Mouse (Mus musculus) limb, embryonic 12.5 days (tissue): ENCODE measurements around the gene Rnf187. TPM values are rescaled to one million over a fixed set of nuclear protein-coding genes. Genes with fewer than 3 reads are reported as not detected.
A peak's percentile ranks its signal among the peaks of the same experiment; 100 is the strongest.

Source experiments
- ATAC-seq: fragments of 200-750 bp; cut with Nextera tagmentation; 2 replicates; pipeline ENCODE4 v1.8.0; 2017; ENCODE audit warnings: low read depth, moderate TSS enrichment; ENCODE audit not compliant: insufficient number of reproducible peaks, insufficient read depth, low FRiP score, low TSS enrichment
- H3K27ac ChIP-seq: fragments of 300-500 bp; sonication (generic); 2 replicates; pipeline ENCODE4 v1.5.1; 2016; ENCODE audit warnings: mild to moderate bottlenecking, moderate library complexity
- H3K27me3 ChIP-seq: fragments of 300-500 bp; sonication (generic); 2 replicates; pipeline ENCODE4 v1.6.1; 2016; ENCODE audit warnings: mild to moderate bottlenecking, moderate library complexity
- H3K36me3 ChIP-seq: fragments of 300-500 bp; sonication (generic); 2 replicates; pipeline ENCODE4 v1.6.1; 2016; ENCODE audit warnings: mild to moderate bottlenecking, moderate library complexity
- H3K4me1 ChIP-seq: fragments of 300-500 bp; sonication (generic); replicated peaks from 2 replicates; pipeline ENCODE4 v1.6.1; 2016
- H3K4me2 ChIP-seq: fragments of 300-500 bp; sonication (generic); 2 replicates; pipeline ENCODE4 v1.6.1; 2016; ENCODE audit warnings: mild to moderate bottlenecking, moderate library complexity
- H3K4me3 ChIP-seq: fragments of 300-500 bp; sonication (generic); replicated peaks from 2 replicates; pipeline ENCODE4 v1.5.1; 2016; ENCODE audit warnings: mild to moderate bottlenecking
- H3K9ac ChIP-seq: fragments of 300-500 bp; sonication (generic); replicated peaks from 2 replicates; pipeline ENCODE4 v1.6.1; 2016; ENCODE audit warnings: mild to moderate bottlenecking, moderate library complexity
- H3K9me3 ChIP-seq: fragments of 300-500 bp; sonication (generic); 2 replicates; pipeline ENCODE4 v1.6.1; 2016; ENCODE audit warnings: mild to moderate bottlenecking, moderate library complexity
- WGBS: fragments of 180-500 bp; shearing (Covaris S2); methylation state at CpG from one replicate; pipeline ENCODE4 v1.1.7; 2016; 5-methylcytosine and 5-hydroxymethylcytosine counted together
- polyA plus RNA-seq: library from polyadenylated mRNA; unstranded; fragments of >200 nt; fragmentation: Nextera tagmentation; extraction: Ambion mirVana; gene quantifications from 2 replicates; pipeline ENCODE4 v1.2.1, GENCODE M21; 2016

The Rnf187 gene
- polyA plus RNA-seq, 1 experiment from 2014 or later: 315 TPM

DNA sequence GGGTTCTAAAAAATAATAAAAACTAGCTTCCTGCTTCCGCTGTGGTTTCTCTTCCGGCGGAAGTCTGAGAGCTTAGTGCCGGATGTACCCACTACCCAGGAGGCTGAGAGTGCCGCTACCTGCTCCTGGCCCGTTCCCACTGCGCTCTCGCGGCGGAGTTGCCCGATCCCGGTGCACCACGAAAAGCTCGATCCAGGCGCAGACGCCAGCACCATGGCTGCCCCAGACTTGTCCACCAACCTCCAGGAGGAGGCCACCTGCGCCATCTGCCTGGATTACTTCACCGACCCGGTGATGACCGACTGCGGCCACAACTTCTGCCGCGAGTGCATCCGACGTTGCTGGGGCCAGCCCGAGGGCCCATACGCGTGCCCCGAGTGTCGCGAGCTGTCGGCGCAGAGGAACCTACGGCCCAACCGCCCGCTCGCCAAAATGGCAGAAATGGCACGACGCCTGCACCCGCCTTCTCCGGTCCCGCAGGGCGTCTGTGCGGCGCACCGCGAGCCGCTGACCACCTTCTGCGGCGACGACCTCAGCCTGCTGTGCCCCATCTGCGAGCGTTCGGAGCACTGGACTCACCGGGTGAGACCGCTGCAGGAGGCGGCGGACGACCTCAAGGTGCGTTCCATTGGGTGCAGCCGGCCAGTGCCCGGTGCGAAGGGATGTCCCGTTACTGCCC, 39.5 kb upstream of the Rnf187 start, which contains the start of gene Trim11:
Gene Trim11 (plus strand): TSS at position 67 of the 679 bp plus-strand sequence.
- peak; percentile 79 for ATAC-seq
- Histone ChIP-seq H3K4me2 (peak within 1 kb of the TSS; percentile 95), H3K9me3 (no peaks in the 10 kb centered on the region), H3K4me1 (peaks cover 35% of the 10 kb centered on the region), H3K27ac (peak within 1 kb of the TSS; percentile 72), H3K27me3 (no peaks in the 10 kb centered on the region), H3K9ac (peak within 1 kb of the TSS; percentile 93), H3K4me3 (peak within 1 kb of the TSS; percentile 95), H3K36me3 (peaks cover 23% of the 10 kb centered on the region)
- WGBS: under 1% methylated on average over 64 of the region's 64 CpGs

DNA sequence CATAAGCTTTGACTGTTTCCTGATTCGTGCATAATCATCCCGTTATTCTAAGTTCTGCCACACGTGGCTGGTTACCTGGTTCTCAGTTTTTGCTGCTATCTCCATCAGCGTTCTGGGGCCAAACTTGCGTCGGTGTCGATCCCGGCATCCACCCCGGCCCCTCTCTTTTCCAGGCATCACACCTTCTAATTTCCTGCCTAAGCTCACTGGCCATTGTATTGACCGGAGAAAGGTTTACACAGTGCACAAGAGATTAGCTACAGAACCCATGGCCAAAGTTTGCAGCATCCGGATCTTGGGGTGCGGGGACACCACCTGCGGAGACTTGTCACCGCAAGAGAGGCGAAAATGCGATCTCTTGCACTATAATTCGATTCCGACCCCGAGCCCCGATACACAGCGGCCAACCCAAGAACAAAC, 38.9 kb upstream of the Rnf187 start:
- peak overlapping the region; percentile 95 for H3K4me2 ChIP-seq
- no peaks in the 10 kb centered on the region for H3K9me3 ChIP-seq
- H3K4me3 ChIP-seq: peak overlapping the region; percentile 95
- WGBS: under 1% methylated on average over 21 of the region's 21 CpGs
- peak overlapping the region; percentile 93 for H3K9ac ChIP-seq
- peaks cover 35% of the 10 kb centered on the region for H3K4me1 ChIP-seq
- peaks cover 18% of the 10 kb centered on the region for H3K36me3 ChIP-seq
- ATAC-seq: no peak
- no peaks in the 10 kb centered on the region for H3K27me3 ChIP-seq
- peak overlapping the region; percentile 72 for H3K27ac ChIP-seq

DNA sequence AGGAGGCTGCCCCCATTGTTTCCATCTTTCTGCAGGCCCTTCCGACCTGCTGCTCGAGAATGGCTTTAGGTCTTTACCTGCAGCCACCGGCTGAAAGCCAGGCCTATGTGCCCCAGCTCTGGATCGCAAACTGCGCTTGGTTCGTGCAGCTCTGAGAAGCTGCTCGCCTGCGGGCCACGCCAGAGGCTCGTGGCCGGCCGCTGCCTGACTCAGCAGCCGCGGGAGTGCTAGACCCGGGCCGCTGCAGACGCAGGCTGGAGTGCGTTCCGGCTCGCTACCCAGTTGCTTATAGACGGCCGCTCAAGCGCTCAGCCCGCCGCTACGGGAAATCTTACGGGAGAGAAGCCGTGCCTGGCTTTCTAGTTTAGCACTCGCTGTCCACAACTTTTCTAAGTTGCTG, 38.4 kb upstream of the Rnf187 start:
- Histone ChIP-seq H3K27me3 (no peaks in the 10 kb centered on the region), H3K27ac (peak overlapping the region; percentile 72), H3K4me3 (peak overlapping the region; percentile 95), H3K4me2 (peak overlapping the region; percentile 95), H3K9me3 (no peaks in the 10 kb centered on the region), H3K36me3 (peaks cover 18% of the 10 kb centered on the region), H3K4me1 (peaks cover 35% of the 10 kb centered on the region), H3K9ac (peak overlapping the region; percentile 93)
- ATAC-seq: no peak
- WGBS: under 1% methylated on average over 29 of the region's 29 CpGs

DNA sequence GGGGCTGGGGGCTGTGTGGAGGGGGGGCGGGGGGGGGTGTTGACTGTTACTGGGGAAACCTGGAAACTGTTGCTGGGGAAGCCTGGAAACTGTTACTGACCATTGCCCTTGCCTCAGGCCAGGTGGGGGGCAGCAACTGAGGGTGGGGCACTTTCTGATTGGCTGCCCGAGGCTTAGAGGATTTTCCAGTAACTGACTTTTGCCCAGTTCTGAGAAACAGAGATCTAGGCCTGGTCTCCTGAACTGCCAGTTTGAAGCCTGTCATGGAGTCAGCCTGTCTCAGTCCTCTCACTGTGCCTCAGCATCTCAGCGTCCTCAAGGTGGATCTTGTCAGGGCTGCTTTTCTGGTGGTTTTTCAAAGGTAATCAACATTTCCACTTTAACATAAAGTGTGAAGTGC, 35.7 kb upstream of the Rnf187 start:
- H3K4me2 ChIP-seq: no peak overlapping the region
- peaks cover 39% of the 10 kb centered on the region for H3K36me3 ChIP-seq
- H3K27me3 ChIP-seq: no peaks in the 10 kb centered on the region
- H3K4me3 ChIP-seq: no peak overlapping the region
- WGBS: 81% methylated on average over 3 of the region's 3 CpGs
- H3K9me3 ChIP-seq: no peaks in the 10 kb centered on the region
- ATAC-seq: no peak
- H3K9ac ChIP-seq: no peak overlapping the region
- H3K4me1 ChIP-seq: peaks cover 13% of the 10 kb centered on the region
- no peak overlapping the region for H3K27ac ChIP-seq

DNA sequence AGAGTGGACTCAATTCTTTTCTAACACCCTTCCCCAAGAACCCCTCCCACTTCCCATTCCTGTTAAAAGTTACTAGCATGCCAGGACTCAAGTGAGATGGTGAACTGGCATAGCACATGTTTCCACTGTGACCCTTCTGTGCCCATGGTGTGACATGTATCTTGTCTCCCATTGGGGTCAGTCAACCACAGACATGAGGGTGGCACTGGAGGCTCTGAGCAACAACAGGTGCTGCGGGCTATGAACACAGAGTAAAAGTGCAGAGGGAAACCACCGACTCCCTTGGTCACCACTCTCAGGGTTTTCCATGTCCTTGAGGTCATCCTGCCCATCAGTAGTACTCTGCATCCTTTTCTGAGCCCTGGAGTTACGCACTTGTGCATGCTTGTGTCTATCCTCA, 33.1 kb upstream of the Rnf187 start:
- H3K4me2 ChIP-seq: no peak overlapping the region
- no peaks in the 10 kb centered on the region for H3K27me3 ChIP-seq
- H3K27ac ChIP-seq: no peak overlapping the region
- peaks cover 54% of the 10 kb centered on the region for H3K36me3 ChIP-seq
- ATAC-seq: no peak
- H3K9ac ChIP-seq: no peak overlapping the region
- 91% methylated on average over 3 of the region's 3 CpGs for WGBS
- H3K4me1 ChIP-seq: 0 out of 2 replicates have a peak, but pooled peaks cover under 1% of the 10 kb centered on the region
- H3K9me3 ChIP-seq: no peaks in the 10 kb centered on the region
- H3K4me3 ChIP-seq: no peak overlapping the region

DNA sequence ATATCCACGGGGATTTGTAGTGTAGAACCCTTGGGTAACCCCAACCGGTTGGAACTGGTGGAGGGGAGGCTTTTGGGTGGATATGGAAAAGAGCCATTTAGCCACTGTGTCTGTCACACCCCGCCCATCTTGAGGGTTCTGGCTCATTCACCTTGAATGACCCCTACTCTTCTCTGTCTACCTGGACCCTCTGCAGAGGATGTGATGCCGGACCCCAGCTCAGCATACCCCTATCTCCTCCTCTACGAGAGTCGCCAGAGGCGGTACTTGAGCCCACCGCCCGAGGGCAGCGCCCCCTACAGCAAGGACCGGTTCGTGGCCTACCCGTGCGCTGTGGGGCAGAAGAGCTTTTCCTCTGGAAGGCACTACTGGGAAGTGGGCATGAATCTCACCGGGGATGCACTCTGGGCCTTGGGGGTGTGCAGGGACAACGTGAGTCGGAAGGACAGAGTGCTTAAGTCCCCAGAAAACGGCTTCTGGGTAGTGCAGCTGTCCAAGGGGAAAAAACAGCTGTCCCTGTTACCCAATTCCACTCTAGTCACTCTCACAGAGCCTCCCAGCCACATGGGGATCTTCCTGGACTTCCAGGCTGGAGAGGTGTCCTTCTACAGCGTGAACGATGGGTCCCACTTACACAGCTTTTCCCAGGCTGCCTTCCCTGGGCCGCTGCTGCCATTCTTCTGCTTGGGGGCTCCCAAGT, 32.3 kb upstream of the Rnf187 start:
- Histone ChIP-seq H3K4me1 (no peaks in the 10 kb centered on the region), H3K27ac (no peak overlapping the region), H3K36me3 (peaks cover 54% of the 10 kb centered on the region), H3K27me3 (no peaks in the 10 kb centered on the region), H3K9ac (no peak overlapping the region), H3K9me3 (no peaks in the 10 kb centered on the region), H3K4me3 (no peak overlapping the region), H3K4me2 (no peak overlapping the region)
- 88% methylated on average over 21 of the region's 21 CpGs for WGBS
- ATAC-seq: no peak; the same call in 1 of the 2 replicates

DNA sequence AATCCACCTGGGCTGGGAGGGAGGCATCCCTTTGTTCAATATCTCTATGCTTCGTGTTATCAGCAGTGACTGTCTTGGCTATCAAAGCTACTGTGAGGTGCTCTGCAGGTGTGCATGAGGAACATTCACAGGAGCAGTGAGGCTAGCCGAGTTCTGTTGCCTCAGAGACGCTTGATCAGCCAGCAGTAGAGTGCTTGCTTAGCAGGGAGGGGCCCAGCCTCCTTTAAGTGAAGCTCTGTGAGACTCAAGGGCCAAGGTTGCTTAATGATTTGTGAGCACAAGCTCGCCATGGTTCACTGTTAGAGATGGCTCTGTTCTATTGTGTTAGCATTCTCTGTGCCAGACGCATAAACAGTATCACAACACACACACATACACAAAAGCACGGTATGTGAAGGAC, 30.9 kb upstream of the Rnf187 start:
- no peak overlapping the region for H3K4me2 ChIP-seq
- H3K27me3 ChIP-seq: no peaks in the 10 kb centered on the region
- no peak overlapping the region for H3K4me3 ChIP-seq
- no peak for ATAC-seq
- H3K27ac ChIP-seq: no peak overlapping the region
- no peak overlapping the region for H3K9ac ChIP-seq
- H3K36me3 ChIP-seq: peaks cover 52% of the 10 kb centered on the region
- no peaks in the 10 kb centered on the region for H3K4me1 ChIP-seq
- WGBS: 79% methylated on average over 6 of the region's 6 CpGs
- no peaks in the 10 kb centered on the region for H3K9me3 ChIP-seq

DNA sequence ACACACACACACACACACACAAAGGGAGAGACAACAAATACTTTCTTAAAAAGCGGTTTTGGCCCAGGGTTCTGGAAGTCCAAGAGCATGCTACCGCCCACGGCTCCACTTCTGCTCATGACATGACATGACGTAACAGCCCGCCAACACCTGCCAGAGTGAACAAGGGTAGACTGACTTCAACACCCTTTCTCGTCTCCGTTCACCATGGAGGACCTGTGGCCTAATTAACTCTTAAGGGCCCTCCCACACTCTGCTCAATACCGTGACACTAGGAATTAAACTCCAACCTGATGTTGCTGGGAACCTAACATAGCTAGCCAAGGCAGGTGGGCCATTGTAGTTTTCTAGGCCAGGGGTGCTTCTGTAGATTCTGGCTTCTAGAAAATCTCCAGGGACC, 30.3 kb upstream of the Rnf187 start:
- H3K36me3 ChIP-seq: peaks cover 46% of the 10 kb centered on the region
- WGBS: 85% methylated on average over 8 of the region's 8 CpGs
- peaks cover 4% of the 10 kb centered on the region; the same call in 1 of the 2 replicates for H3K27me3 ChIP-seq
- H3K9ac ChIP-seq: no peak overlapping the region
- ATAC-seq: no peak
- no peaks in the 10 kb centered on the region for H3K9me3 ChIP-seq
- no peak overlapping the region for H3K27ac ChIP-seq
- no peaks in the 10 kb centered on the region for H3K4me1 ChIP-seq
- no peak overlapping the region for H3K4me2 ChIP-seq
- no peak overlapping the region for H3K4me3 ChIP-seq

DNA sequence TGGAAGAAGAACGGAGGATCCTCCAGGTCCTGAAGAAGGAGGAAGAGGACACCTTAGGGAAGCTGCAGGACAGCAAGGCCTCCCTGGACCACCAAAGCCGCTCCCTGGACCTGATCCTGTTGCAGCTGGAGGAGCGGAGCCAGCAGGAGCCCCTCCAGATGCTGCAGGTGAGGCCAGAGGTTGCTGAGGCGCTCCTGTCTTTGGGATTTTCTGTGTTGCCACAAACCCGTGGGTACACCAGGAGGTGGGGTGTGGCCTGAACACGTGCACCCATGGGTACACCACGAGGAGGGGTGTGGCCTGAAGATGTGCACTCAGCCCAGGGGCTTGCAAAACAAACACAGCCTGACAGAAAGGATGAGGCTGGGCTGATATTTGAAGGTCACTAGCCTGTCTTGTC, 29.8 kb upstream of the Rnf187 start:
- WGBS: 88% methylated on average over 7 of the region's 7 CpGs
- Histone ChIP-seq H3K4me1 (no peaks in the 10 kb centered on the region), H3K4me2 (no peak overlapping the region), H3K36me3 (peaks cover 46% of the 10 kb centered on the region), H3K27ac (no peak overlapping the region), H3K9me3 (no peaks in the 10 kb centered on the region), H3K4me3 (no peak overlapping the region), H3K27me3 (peaks cover 9% of the 10 kb centered on the region), H3K9ac (no peak overlapping the region)
- no peak for ATAC-seq

DNA sequence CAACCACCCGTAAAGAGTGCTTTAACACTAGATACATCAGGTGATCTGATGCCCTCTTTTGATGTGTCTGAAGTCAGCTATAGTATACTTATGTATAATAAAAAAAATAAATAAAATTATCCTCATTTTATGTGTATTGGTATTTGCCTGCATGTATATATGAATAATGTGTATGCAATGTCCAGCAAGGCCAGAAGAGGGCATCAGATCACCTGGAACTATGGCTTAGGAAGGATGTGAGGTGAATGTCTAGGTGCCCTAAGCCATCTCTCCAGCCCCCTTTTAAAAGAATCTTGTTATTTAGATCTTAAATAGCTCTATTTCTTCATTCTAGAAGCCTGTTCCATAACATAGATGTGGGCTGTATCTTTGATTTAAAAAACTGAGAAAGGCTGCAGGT, 28.6 kb upstream of the Rnf187 start:
- no peaks in the 10 kb centered on the region for H3K9me3 ChIP-seq
- H3K4me2 ChIP-seq: no peak overlapping the region
- H3K9ac ChIP-seq: no peak overlapping the region
- ATAC-seq: no peak
- peaks cover 21% of the 10 kb centered on the region for H3K27me3 ChIP-seq
- no peaks in the 10 kb centered on the region for H3K4me1 ChIP-seq
- no peak overlapping the region for H3K27ac ChIP-seq
- H3K4me3 ChIP-seq: no peak overlapping the region
- H3K36me3 ChIP-seq: peaks cover 42% of the 10 kb centered on the region
- 100% methylated on average over 1 of the region's 1 CpGs for WGBS

DNA sequence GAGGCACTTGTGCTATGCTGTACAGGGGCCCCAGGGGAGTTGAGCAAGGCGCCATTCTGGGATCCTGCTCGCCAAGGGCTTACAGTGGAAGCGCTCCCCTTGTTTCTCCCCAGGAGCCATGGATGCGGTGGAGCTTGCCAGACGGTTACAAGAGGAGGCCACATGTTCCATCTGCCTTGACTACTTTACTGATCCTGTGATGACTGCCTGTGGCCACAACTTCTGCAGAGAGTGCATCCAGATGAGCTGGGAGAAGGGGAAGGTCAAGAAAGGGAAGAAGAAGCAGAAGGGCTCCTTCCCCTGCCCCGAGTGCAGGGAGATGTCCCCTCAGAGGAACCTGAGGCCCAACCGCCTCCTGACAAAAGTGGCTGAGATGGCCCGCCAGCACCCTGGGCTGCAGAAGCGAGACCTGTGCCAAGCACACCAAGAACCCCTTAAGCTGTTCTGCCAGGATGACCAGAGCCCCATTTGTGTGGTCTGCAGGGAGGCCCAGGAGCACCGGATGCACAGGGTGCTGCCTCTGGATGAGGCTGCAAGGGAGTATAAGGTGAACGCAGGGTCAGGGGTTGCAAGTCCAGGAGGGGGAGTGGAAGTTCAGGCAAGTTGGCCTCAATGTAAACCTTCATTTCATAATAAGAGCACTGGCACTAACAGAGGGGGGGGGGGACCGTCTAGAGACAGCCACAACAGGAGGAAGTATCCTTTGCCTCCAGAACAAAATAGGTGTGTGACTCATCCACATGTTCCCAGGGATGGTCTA, 26.5 kb upstream of the Rnf187 start:
- ATAC-seq: no peak
- peaks cover 8% of the 10 kb centered on the region for H3K9me3 ChIP-seq
- H3K4me2 ChIP-seq: no peak overlapping the region
- H3K4me1 ChIP-seq: no peaks in the 10 kb centered on the region; the same call in 1 of the 2 replicates
- H3K9ac ChIP-seq: no peak overlapping the region
- 48% methylated on average over 12 of the region's 12 CpGs for WGBS
- H3K27ac ChIP-seq: no peak overlapping the region
- peaks cover 22% of the 10 kb centered on the region; the same call in 1 of the 2 replicates for H3K36me3 ChIP-seq
- H3K4me3 ChIP-seq: no peak overlapping the region
- H3K27me3 ChIP-seq: peaks cover 35% of the 10 kb centered on the region
